Mouse (Mus musculus) liver, adult 2 months (tissue): ENCODE data around the gene Tfap4. TPM values are rescaled to one million over a fixed set of nuclear protein-coding genes. Genes with fewer than 3 reads are reported as not detected.
A peak's percentile ranks its signal among the peaks of the same experiment; 100 is the strongest.

Experiments used
- DNase-seq: peaks from one replicate; pipeline ENCODE4 v3.0.0-alpha.2; 2011; ENCODE audit warnings: low read depth, low spot score; ENCODE audit errors: extremely low read depth
- H3K27ac ChIP-seq: fragments of 200-500 bp; replicated peaks from 2 replicates; pipeline ENCODE4 v1.5.1; 2012; ENCODE audit warnings: low read depth, mild to moderate bottlenecking, control low read depth, inconsistent platforms, low read length; ENCODE audit not compliant: insufficient read depth
- H3K27me3 ChIP-seq: fragments of 200-500 bp; 2 replicates; pipeline ENCODE4 v1.6.1; 2012; ENCODE audit warnings: mild to moderate bottlenecking, moderate library complexity, low read length, inconsistent platforms; ENCODE audit not compliant: control insufficient read depth, insufficient read depth
- H3K36me3 ChIP-seq: fragments of 200-500 bp; 2 replicates; pipeline ENCODE4 v1.6.1; 2012; ENCODE audit warnings: low read length, inconsistent platforms; ENCODE audit not compliant: control insufficient read depth, insufficient read depth
- H3K4me1 ChIP-seq: fragments of 200-500 bp; 2 replicates; pipeline ENCODE4 v1.6.1; 2011; ENCODE audit warnings: low read length; ENCODE audit not compliant: control insufficient read depth, insufficient read depth
- H3K4me3 ChIP-seq: fragments of 200-500 bp; 2 replicates; pipeline ENCODE4 v1.5.1; 2011; ENCODE audit warnings: low read depth, mild to moderate bottlenecking, control low read depth, low read length, moderate library complexity; ENCODE audit not compliant: insufficient read depth
- H3K79me2 ChIP-seq: fragments of 200-500 bp; 2 replicates; pipeline ENCODE4 v1.6.1; 2012; ENCODE audit warnings: inconsistent platforms, mild to moderate bottlenecking, low read length, moderate library complexity; ENCODE audit not compliant: control insufficient read depth, insufficient read depth
- H3K9ac ChIP-seq: fragments of 200-500 bp; 2 replicates; pipeline ENCODE4 v1.6.1; 2012; ENCODE audit warnings: low read depth, mild to moderate bottlenecking, control low read depth, inconsistent platforms, low read length
- CTCF ChIP-seq: fragments of 200-500 bp; IDR thresholded peaks from 2 replicates; pipeline ENCODE4 v1.5.1; 2011; ENCODE audit warnings: low read depth, low read length, control low read depth
- POLR2A ChIP-seq: fragments of 200-500 bp; IDR thresholded peaks from 2 replicates; pipeline ENCODE4 v1.6.1; 2011; ENCODE audit warnings: low read length, control low read depth; ENCODE audit not compliant: insufficient read depth; ENCODE audit errors: extremely low read depth
- WGBS: fragments of 180-500 bp; shearing (Covaris S2); methylation state at CpG from one replicate; pipeline ENCODE4 v1.1.7; 2018; 5-methylcytosine and 5-hydroxymethylcytosine counted together
- polyA plus RNA-seq: library from polyadenylated mRNA; depleted of rRNA; stranded (reverse); fragments of >200 nt; gene quantifications from 2 replicates; pipeline ENCODE4 v1.2.3, GENCODE M21; 2012
- total RNA-seq: library from RNA; depleted of rRNA; stranded (reverse); fragments of >200 nt; gene quantifications from 2 replicates; pipeline ENCODE4 v1.2.3, GENCODE M21; 2014

The Tfap4 gene
- total and polyA plus RNA-seq, 2 experiments: 2.5 to 3.2 TPM

GRCm38 (mm10) chr16:4598041-4598440 is 38.4 kb upstream of the Tfap4 start:
- H3K4me1 ChIP-seq: peaks cover 5% of the 10 kb centered on the region
- H3K79me2 ChIP-seq: no peaks in the 10 kb centered on the region
- no peak for DNase-seq

GRCm38 (mm10) chr16:4597296-4597695 is 37.6 kb upstream of the Tfap4 start:
- 0 out of 2 replicates have a peak, but pooled peaks cover 5% of the 10 kb centered on the region for H3K27me3 ChIP-seq

More at GRCm38 (mm10) chr16:4598041-4598440, 38.4 kb upstream of the Tfap4 start:
- 0 out of 2 replicates have a peak, but pooled peaks cover 5% of the 10 kb centered on the region for H3K27me3 ChIP-seq
- H3K27ac ChIP-seq: no peak overlapping the region
- no peak overlapping the region for H3K4me3 ChIP-seq
- H3K9ac ChIP-seq: no peak overlapping the region
- WGBS: 88% methylated on average over 5 of the region's 5 CpGs
- TF ChIP-seq POLR2A: no peak
- TF ChIP-seq CTCF: no peak
- no peaks in the 10 kb centered on the region for H3K36me3 ChIP-seq

GRCm38 (mm10) chr16:4596836-4597235 is 37.2 kb upstream of the Tfap4 start:
- no peaks in the 10 kb centered on the region for H3K79me2 ChIP-seq
- no peak overlapping the region for H3K9ac ChIP-seq
- H3K36me3 ChIP-seq: no peaks in the 10 kb centered on the region
- H3K27ac ChIP-seq: no peak overlapping the region
- H3K4me1 ChIP-seq: peaks cover 5% of the 10 kb centered on the region
- H3K4me3 ChIP-seq: no peak overlapping the region
- TF ChIP-seq CTCF (no peak), POLR2A (no peak)
- DNase-seq: no peak
- 0 out of 2 replicates have a peak, but pooled peaks cover 5% of the 10 kb centered on the region for H3K27me3 ChIP-seq
- 83% methylated on average over 2 of the region's 2 CpGs for WGBS

More at GRCm38 (mm10) chr16:4597296-4597695, 37.6 kb upstream of the Tfap4 start:
- TF ChIP-seq POLR2A: no peak
- TF ChIP-seq CTCF: no peak
- Histone ChIP-seq H3K79me2 (no peaks in the 10 kb centered on the region), H3K36me3 (no peaks in the 10 kb centered on the region), H3K9ac (no peak overlapping the region), H3K4me1 (peaks cover 5% of the 10 kb centered on the region), H3K27ac (no peak overlapping the region), H3K4me3 (no peak overlapping the region)
- 75% methylated on average over 7 of the region's 7 CpGs for WGBS
- DNase-seq: no peak

GRCm38 (mm10) chr16:4596141-4596728 is 36.6 kb upstream of the Tfap4 start:
- no peak for TF ChIP-seq CTCF
- no peak for TF ChIP-seq POLR2A
- Histone ChIP-seq H3K4me3 (peak overlapping the region; percentile 37; the same call in 1 of the 2 replicates), H3K9ac (no peak overlapping the region), H3K36me3 (no peaks in the 10 kb centered on the region), H3K4me1 (peaks cover 5% of the 10 kb centered on the region), H3K27me3 (0 out of 2 replicates have a peak, but pooled peaks cover 5% of the 10 kb centered on the region), H3K79me2 (no peaks in the 10 kb centered on the region), H3K27ac (no peak overlapping the region)
- no peak for DNase-seq
- WGBS: 61% methylated on average over 3 of the region's 3 CpGs

- 82% methylated on average over 5 of the region's 5 CpGs for WGBS
- H3K4me3 ChIP-seq: peak overlapping the region; percentile 37; the same call in 1 of the 2 replicates
- H3K9ac ChIP-seq: no peak overlapping the region
- H3K4me1 ChIP-seq: peaks cover 5% of the 10 kb centered on the region
- 0 out of 2 replicates have a peak, but pooled peaks cover 5% of the 10 kb centered on the region for H3K27me3 ChIP-seq
- no peak for TF ChIP-seq CTCF
- TF ChIP-seq POLR2A: no peak
- no peaks in the 10 kb centered on the region for H3K79me2 ChIP-seq
- DNase-seq: no peak
- H3K27ac ChIP-seq: no peak overlapping the region
- no peaks in the 10 kb centered on the region for H3K36me3 ChIP-seq
Observed at GRCm38 (mm10) chr16:4595527-4595963, 35.9 kb upstream of the Tfap4 start.

- TF ChIP-seq POLR2A (no peak), CTCF (no peak)
- Histone ChIP-seq H3K4me1 (peaks cover 5% of the 10 kb centered on the region), H3K27me3 (0 out of 2 replicates have a peak, but pooled peaks cover 5% of the 10 kb centered on the region), H3K36me3 (no peaks in the 10 kb centered on the region), H3K4me3 (peak overlapping the region; percentile 61; the same call in 1 of the 2 replicates), H3K9ac (peak overlapping the region; percentile 63), H3K79me2 (no peaks in the 10 kb centered on the region), H3K27ac (no peak overlapping the region)
- no peak for DNase-seq
- 6% methylated on average over 52 of the region's 52 CpGs for WGBS
Observed at GRCm38 (mm10) chr16:4594814-4595526, 35.3 kb upstream of the Tfap4 start.
